Mouse (Mus musculus) embryonic fibroblast, embryonic 13.5 days (primary cell): ENCODE data around the gene Gm12166.

Source experiments
- CTCF ChIP-seq: IDR thresholded peaks from 2 replicates; pipeline ENCODE4 v1.5.1; 2011; ENCODE audit warnings: mild to moderate bottlenecking, control low read depth, low read length, moderate library complexity, borderline replicate concordance; ENCODE audit not compliant: insufficient read depth
- POLR2A ChIP-seq: IDR thresholded peaks from 2 replicates; pipeline ENCODE4 v1.6.1; 2011; ENCODE audit warnings: low read depth, mild to moderate bottlenecking, control low read depth, low read length, moderate library complexity

GRCm38 (mm10) chr11:46064767-46065166 lies 12.6 kb upstream of the Gm12166 start:
- TF ChIP-seq POLR2A (no peak), CTCF (no peak)
